Mouse (Mus musculus): ENCODE results near the gene Nt5dc1. TPM values are rescaled to one million over a fixed set of nuclear protein-coding genes. Genes with fewer than 3 reads are reported as not detected.
"Not testable (repeated sequence)": the region's sequence is repeated elsewhere in the genome, so short reads cannot be mapped to it uniquely, and the experiment has no call there.

Gene Nt5dc1
- polyA plus RNA-seq, 1 experiment = 8.5 TPM

DNA sequence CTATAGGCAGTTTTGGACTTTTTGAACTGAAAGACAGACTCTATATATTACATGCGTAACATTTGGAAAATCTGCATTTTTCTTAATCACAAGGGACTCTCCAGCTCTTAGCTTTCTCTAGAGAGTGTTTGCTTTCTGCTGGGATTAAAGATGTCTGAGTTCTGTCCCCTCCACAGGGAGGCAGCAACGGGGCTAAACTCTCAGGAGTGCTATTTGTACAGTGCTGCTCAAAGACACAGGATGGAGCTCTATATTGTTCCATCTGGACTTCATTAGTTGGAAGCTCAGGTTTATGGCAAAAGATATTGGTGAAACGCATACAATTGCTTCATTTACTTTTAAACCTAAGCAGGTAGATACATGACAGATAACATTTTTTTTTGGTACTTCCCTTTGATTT lies 105.8 kb downstream of the Nt5dc1 start:
- DNase-seq (ENCODE audit: low read depth) = no peak

DNA sequence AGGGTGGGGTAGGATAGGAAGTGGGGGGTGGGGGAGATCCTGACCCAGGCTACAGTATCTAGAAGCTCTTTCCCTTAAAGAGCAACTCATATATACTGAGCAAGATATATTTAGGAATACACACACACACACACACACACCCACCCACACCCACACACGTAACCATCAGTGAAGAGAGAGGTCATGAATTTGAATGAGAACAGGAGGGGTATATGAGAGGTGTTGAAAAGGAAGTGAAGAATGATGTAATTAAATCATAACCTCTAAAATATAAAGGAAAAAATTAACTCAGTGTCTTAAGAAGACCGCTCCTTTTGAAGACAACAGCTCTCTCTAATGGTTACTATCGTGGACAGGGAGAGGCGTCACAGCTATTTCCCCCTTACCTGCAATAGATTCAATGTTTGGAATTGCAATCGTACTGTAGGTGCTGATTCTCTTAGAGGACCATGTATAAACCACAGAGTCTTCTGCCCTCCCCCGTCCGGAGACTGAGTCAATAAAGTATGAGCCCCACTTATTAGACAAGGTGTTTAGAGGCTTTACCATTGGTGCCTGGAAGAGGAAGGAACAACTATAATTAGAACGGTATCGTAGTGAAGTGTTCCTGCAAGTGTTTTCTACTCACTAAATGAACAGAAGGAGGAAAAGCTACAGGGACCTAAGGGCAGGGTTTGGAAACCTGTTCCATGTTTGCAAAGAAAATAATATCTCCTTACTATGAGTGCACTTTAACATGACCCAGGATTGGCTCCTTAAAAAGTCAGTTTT lies 108.3 kb downstream of the Nt5dc1 start:
- no peak for DNase-seq (ENCODE audit: low read depth)

GRCm38 (mm10) chr10:34307070-34307469 lies 111.3 kb downstream of the Nt5dc1 start:
- DNase-seq (ENCODE audit: low read depth) = no peak

DNA sequence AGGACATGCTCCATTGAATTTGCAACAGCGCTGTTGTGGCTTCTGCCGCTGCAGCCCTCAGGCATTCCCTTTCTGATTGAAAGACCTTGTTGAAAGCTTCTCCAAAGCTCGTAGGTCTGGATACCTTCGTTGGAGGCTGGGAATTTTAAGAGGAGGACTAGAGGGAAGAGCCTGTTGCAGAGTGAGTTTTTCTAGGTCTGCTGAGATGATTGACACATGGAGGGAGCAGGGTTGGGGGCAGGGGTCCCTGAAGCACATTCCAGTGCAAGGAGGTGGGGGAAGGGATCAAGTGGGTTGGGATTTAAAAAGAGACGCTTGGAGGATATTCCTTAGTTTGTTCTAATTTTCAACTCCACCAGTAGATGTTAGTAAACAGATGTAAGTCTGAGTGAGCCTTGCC lies 118.0 kb downstream of the Nt5dc1 start:
- DNase-seq (ENCODE audit: low read depth) = no peak

GRCm38 (mm10) chr10:34297980-34298753 lies 120.2 kb downstream of the Nt5dc1 start:
- DNase-seq (ENCODE audit: low read depth) = no peak

GRCm38 (mm10) chr10:34297299-34297979 lies 120.9 kb downstream of the Nt5dc1 start, which contains the start of gene Tspyl4:
Tspyl4 (plus strand) TSS chr10:34297442.
- no peak for DNase-seq (ENCODE audit: low read depth)

GRCm38 (mm10) chr10:34296911-34297298 lies 121.4 kb downstream of the Nt5dc1 start:
- DNase-seq (ENCODE audit: low read depth) = no peak

DNA sequence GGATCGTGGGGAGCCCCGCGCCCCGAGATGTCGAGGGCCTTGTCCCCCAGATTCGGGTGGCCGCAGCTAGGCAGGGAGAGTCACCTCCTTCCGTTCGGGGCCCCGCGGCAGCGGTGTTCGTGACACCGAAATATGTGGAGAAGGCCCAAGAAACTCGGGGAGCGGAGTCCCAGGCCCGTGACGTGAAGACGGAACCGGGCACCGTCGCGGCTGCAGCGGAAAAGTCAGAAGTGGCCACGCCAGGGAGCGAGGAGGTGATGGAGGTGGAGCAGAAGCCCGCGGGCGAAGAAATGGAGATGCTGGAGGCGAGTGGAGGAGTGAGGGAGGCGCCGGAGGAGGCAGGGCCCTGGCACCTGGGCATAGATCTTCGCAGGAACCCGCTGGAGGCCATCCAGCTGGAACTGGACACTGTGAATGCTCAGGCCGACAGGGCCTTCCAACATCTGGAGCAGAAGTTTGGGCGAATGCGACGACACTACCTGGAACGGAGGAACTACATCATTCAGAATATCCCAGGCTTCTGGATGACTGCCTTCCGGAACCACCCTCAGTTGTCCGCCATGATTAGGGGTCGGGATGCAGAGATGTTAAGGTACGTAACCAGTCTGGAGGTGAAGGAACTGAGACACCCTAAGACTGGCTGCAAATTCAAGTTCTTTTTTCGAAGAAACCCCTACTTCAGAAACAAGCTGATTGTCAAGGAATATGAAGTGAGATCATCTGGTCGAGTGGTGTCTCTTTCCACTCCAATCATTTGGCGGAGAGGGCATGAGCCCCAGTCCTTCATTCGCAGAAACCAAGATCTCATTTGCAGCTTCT lies 135.7 kb downstream of the Nt5dc1 start:
- DNase-seq (ENCODE audit: low read depth) = no peak

DNA sequence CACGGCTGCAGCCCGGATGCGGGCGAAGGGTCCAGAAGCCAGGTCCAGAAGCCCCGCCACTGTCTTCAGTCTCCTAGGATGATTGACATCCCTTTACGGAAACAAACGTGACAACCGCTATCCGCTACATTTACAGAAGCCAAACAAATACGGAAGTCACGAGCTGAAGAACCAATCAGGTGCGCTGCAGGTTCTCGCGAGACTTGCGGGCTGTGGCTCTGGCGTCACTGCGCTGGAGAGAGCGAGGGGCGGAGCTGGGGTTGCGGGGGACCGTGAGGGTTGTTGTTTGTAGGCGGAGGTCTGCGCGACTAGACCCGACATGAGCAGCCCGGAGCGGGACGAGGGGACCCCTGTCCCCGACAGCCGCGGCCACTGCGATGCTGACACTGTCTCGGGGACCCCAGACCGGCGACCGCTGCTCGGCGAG lies 136.4 kb downstream of the Nt5dc1 start, which contains the start of gene Tspyl1:
Gene Tspyl1 (plus strand): TSS at position 229 of the 427 bp plus-strand sequence.
- DNase-seq (ENCODE audit: low read depth) = peak; percentile 76

GRCm38 (mm10) chr10:34281211-34281961 lies 137.0 kb downstream of the Nt5dc1 start:
- DNase-seq (ENCODE audit: low read depth) = no peak

- DNase-seq (ENCODE audit: low read depth) = no peak
These were observed 137.7 kb downstream of the Nt5dc1 start for GRCm38 (mm10) chr10:34280591-34281175.

DNA sequence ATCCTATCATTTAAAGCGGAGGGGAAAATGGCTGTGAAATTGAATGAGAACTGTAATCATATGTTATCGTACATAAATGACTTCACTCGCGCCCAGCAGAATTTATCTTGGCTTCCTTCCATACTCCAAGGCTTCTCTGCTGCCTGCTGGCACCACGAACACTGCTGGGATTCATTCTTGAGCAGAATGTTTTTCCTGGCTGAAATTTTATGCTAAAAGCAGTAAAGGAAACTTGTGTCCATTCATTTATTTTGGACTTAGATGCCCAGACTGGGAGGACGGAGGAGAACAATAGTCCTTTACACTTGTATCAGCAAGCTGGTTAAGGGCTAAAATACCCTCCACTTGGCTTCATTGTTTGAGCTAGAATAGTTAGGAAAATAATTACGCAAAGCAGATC lies 146.7 kb downstream of the Nt5dc1 start:
- no peak for DNase-seq (ENCODE audit: low read depth)

GRCm38 (mm10) chr10:34267312-34268070 lies 150.9 kb downstream of the Nt5dc1 start:
- no peak for DNase-seq (ENCODE audit: low read depth)

DNA sequence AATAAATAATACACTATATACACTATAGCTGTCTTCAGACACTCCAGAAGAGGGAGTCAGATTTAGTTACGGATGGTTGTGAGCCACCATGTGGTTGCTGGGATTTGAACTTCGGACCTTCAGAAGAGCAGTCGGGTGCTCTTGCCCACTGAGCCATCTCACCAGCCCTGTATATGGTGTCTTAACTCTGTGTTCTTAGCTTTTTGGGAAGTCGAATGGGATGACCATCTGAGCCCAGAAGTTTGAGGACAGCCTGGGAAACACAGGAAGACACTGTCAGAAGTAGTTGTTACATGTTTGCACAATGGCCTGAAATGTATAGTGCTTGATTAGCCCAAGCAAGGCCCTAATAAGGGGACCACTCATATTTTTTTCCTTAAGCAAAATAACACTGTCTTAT lies 153.2 kb downstream of the Nt5dc1 start:
- DNase-seq (ENCODE audit: low read depth) = no peak

DNA sequence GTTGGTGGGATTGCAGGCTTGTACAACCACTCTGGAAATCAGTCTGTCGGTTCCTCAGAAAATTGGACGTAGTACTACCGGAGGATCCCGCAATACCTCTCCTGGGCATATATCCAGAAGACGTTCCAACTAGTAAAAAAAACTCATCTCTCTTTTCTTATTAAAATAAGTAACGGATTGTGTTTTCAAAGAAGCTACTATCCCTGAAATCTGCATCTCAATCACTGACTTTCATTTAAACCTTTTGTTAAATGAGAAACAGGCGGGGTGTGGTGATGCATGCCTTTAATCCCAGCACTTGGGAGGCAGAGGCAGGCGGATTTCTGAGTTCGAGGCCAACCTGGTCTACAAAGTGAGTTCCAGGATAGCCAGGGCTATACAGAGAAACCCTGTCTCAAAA lies 165.5 kb downstream of the Nt5dc1 start:
- not testable (repeated sequence) for DNase-seq (ENCODE audit: low read depth)

- no peak for DNase-seq (ENCODE audit: low read depth)
These were observed 168.8 kb downstream of the Nt5dc1 start for GRCm38 (mm10) chr10:34249594-34249993.

DNA sequence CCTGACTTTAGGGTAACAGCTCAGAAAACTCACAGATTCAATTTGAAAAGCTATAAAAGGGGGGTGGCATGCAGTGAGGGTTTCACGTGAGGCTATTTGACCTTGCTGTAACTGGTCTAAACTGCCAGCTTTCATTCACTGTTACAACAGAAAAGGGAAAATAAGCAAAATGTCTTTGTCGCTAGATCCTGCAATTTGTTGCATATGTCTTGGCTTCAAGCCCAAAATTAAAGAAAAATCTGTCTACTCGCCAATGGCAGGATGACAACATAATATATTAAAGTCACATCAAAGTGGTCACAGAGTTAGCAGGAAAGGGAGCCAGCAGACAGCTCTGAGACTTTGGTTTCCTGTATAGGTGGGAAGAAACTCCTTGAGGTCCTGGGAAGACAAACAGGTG lies 170.6 kb downstream of the Nt5dc1 start:
- DNase-seq (ENCODE audit: low read depth) = no peak

DNA sequence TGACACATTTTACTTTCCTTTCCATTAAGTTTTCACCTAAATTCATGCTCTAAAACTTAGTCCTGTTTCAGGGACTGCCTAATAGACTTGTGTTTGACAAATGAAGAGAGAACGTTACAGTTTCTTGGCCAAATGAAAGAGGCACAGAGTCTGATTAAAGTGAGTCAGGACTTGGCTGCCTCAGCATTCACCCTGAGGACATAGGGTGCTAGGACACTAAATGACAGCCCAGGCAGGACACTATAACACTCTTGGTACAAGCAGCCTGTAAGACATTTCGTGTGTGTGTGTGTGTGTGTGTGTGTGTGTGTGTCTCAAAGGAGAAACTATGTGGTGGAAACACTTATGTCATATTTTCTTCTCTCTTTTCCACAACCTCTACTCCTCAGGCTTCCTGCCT lies 172.2 kb downstream of the Nt5dc1 start:
- no peak for DNase-seq (ENCODE audit: low read depth)

- DNase-seq (ENCODE audit: low read depth) = no peak
These were observed 173.6 kb downstream of the Nt5dc1 start for GRCm38 (mm10) chr10:34244745-34245144.

- no peak for DNase-seq (ENCODE audit: low read depth)
These were observed 179.8 kb downstream of the Nt5dc1 start for GRCm38 (mm10) chr10:34238536-34238935.

Data from gonadal fat pad, adult 2 months (tissue).